Mouse (Mus musculus) neural tube, embryonic 14.5 days (tissue): ENCODE measurements at regions not wholly inside any gene's neighbourhood (a gene's known extent, or its start where the extent isn't known, plus 50 kb on each side); places are given as distances from the start of the nearest gene placed in this dataset.

ENCODE experiments used
- ATAC-seq: fragments of 200-750 bp; cut with Nextera tagmentation; 2 replicates; pipeline ENCODE4 v1.8.0; 2017; ENCODE audit warnings: low read depth, mild to moderate bottlenecking, moderate TSS enrichment, moderate library complexity
- H3K27ac ChIP-seq: fragments of 300-500 bp; sonication (generic); 2 replicates; pipeline ENCODE4 v1.5.1; 2014; ENCODE audit warnings: low read depth, mild to moderate bottlenecking, control low read depth, low read length, moderate library complexity, mixed read lengths
- H3K27me3 ChIP-seq: fragments of 300-500 bp; sonication (generic); 2 replicates; pipeline ENCODE4 v1.6.1; 2014; ENCODE audit warnings: low read length; ENCODE audit not compliant: control insufficient read depth, insufficient read depth
- H3K36me3 ChIP-seq: fragments of 300-500 bp; sonication (generic); 2 replicates; pipeline ENCODE4 v1.6.1; 2014; ENCODE audit warnings: low read length, mixed read lengths; ENCODE audit not compliant: control insufficient read depth, insufficient read depth
- H3K4me1 ChIP-seq: fragments of 300-500 bp; sonication (generic); 2 replicates; pipeline ENCODE4 v1.6.1; 2014; ENCODE audit warnings: low read length; ENCODE audit not compliant: control insufficient read depth, insufficient read depth
- H3K4me2 ChIP-seq: fragments of 300-500 bp; sonication (generic); 2 replicates; pipeline ENCODE4 v1.6.1; 2014; ENCODE audit warnings: mild to moderate bottlenecking, low read depth, low read length, control low read depth
- H3K4me3 ChIP-seq: fragments of 300-500 bp; sonication (generic); 2 replicates; pipeline ENCODE4 v1.5.1; 2014; ENCODE audit warnings: low read depth, low read length, control low read depth, mixed read lengths
- H3K9ac ChIP-seq: fragments of 300-500 bp; sonication (generic); replicated peaks from 2 replicates; pipeline ENCODE4 v1.6.1; 2014; ENCODE audit warnings: low read depth, mild to moderate bottlenecking, control low read depth, low read length, mixed read lengths
- H3K9me3 ChIP-seq: fragments of 300-500 bp; sonication (generic); 2 replicates; pipeline ENCODE4 v1.6.1; 2016; ENCODE audit warnings: low read length; ENCODE audit not compliant: control insufficient read depth
- WGBS: fragments of 180-500 bp; shearing (Covaris S2); extraction: QIAGEN DNeasy Blood & Tissue Kit; methylation state at CpG from one replicate; pipeline ENCODE4 v1.1.7; 2014; 5-methylcytosine and 5-hydroxymethylcytosine counted together

GRCm38 (mm10) chr19:59653631-59654367 lies 195.6 kb downstream of the Emx2 start:
- Histone ChIP-seq H3K9me3 (no peaks in the 10 kb centered on the region), H3K27me3 (no peaks in the 10 kb centered on the region), H3K9ac (no peak overlapping the region), H3K4me3 (no peak overlapping the region), H3K4me1 (no peaks in the 10 kb centered on the region), H3K36me3 (no peaks in the 10 kb centered on the region), H3K4me2 (no peak overlapping the region), H3K27ac (no peak overlapping the region)
- no peak for ATAC-seq
- 49% methylated on average over 18 of the region's 18 CpGs for WGBS

GRCm38 (mm10) chr19:59655321-59655720 lies 197.1 kb downstream of the Emx2 start:
- ATAC-seq: no peak
- Histone ChIP-seq H3K4me3 (no peak overlapping the region), H3K4me1 (no peaks in the 10 kb centered on the region), H3K9ac (no peak overlapping the region), H3K27me3 (no peaks in the 10 kb centered on the region), H3K36me3 (no peaks in the 10 kb centered on the region), H3K27ac (no peak overlapping the region), H3K4me2 (no peak overlapping the region), H3K9me3 (no peaks in the 10 kb centered on the region)
- WGBS: 93% methylated on average over 2 of the region's 2 CpGs

GRCm38 (mm10) chr19:59669793-59670192 lies 211.6 kb downstream of the Emx2 start:
- no peaks in the 10 kb centered on the region for H3K4me1 ChIP-seq
- ATAC-seq: no peak
- no peak overlapping the region for H3K4me3 ChIP-seq
- no peaks in the 10 kb centered on the region for H3K36me3 ChIP-seq
- H3K9me3 ChIP-seq: no peaks in the 10 kb centered on the region
- no peak overlapping the region for H3K4me2 ChIP-seq
- no peaks in the 10 kb centered on the region for H3K27me3 ChIP-seq
- no peak overlapping the region for H3K27ac ChIP-seq
- no peak overlapping the region for H3K9ac ChIP-seq

- ATAC-seq: no peak
- Histone ChIP-seq H3K27ac (no peak overlapping the region), H3K4me1 (no peaks in the 10 kb centered on the region), H3K9ac (no peak overlapping the region), H3K4me2 (no peak overlapping the region), H3K27me3 (no peaks in the 10 kb centered on the region), H3K36me3 (no peaks in the 10 kb centered on the region), H3K4me3 (no peak overlapping the region), H3K9me3 (no peaks in the 10 kb centered on the region)
Observed at GRCm38 (mm10) chr19:59673537-59673936, 215.4 kb downstream of the Emx2 start.

GRCm38 (mm10) chr19:59679191-59679590 lies 221.0 kb downstream of the Emx2 start:
- H3K27me3 ChIP-seq: no peaks in the 10 kb centered on the region
- ATAC-seq: no peak
- no peaks in the 10 kb centered on the region for H3K9me3 ChIP-seq
- no peak overlapping the region for H3K9ac ChIP-seq
- no peaks in the 10 kb centered on the region for H3K36me3 ChIP-seq
- WGBS: 51% methylated on average over 7 of the region's 7 CpGs
- no peak overlapping the region for H3K4me3 ChIP-seq
- H3K4me1 ChIP-seq: no peaks in the 10 kb centered on the region
- H3K27ac ChIP-seq: no peak overlapping the region
- no peak overlapping the region for H3K4me2 ChIP-seq

- ATAC-seq: no peak
- 94% methylated on average over 4 of the region's 4 CpGs for WGBS
Observed at GRCm38 (mm10) chr19:59680356-59680755, 222.2 kb downstream of the Emx2 start.

GRCm38 (mm10) chr19:59684292-59684691 lies 226.1 kb downstream of the Emx2 start:
- Histone ChIP-seq H3K4me1 (no peaks in the 10 kb centered on the region), H3K4me3 (no peak overlapping the region), H3K27me3 (no peaks in the 10 kb centered on the region), H3K4me2 (no peak overlapping the region), H3K9ac (no peak overlapping the region), H3K27ac (no peak overlapping the region), H3K36me3 (no peaks in the 10 kb centered on the region), H3K9me3 (no peaks in the 10 kb centered on the region)
- WGBS: 79% methylated on average over 7 of the region's 7 CpGs
- no peak for ATAC-seq

More at GRCm38 (mm10) chr19:59680356-59680755, 222.2 kb downstream of the Emx2 start:
- no peaks in the 10 kb centered on the region for H3K27me3 ChIP-seq
- no peak overlapping the region for H3K4me2 ChIP-seq
- H3K36me3 ChIP-seq: no peaks in the 10 kb centered on the region
- no peaks in the 10 kb centered on the region for H3K4me1 ChIP-seq
- H3K9me3 ChIP-seq: no peaks in the 10 kb centered on the region
- no peak overlapping the region for H3K4me3 ChIP-seq
- H3K27ac ChIP-seq: no peak overlapping the region
- H3K9ac ChIP-seq: no peak overlapping the region

- Histone ChIP-seq H3K4me3 (no peak overlapping the region), H3K4me2 (no peak overlapping the region), H3K9ac (no peak overlapping the region), H3K36me3 (no peaks in the 10 kb centered on the region), H3K27me3 (no peaks in the 10 kb centered on the region), H3K27ac (no peak overlapping the region), H3K4me1 (no peaks in the 10 kb centered on the region), H3K9me3 (no peaks in the 10 kb centered on the region)
- WGBS: 50% methylated on average over 19 of the region's 19 CpGs
- ATAC-seq: no peak
Observed at GRCm38 (mm10) chr19:59685826-59686717, 227.9 kb downstream of the Emx2 start.

- Histone ChIP-seq H3K9ac (no peak overlapping the region), H3K9me3 (no peaks in the 10 kb centered on the region), H3K36me3 (no peaks in the 10 kb centered on the region), H3K4me1 (no peaks in the 10 kb centered on the region), H3K27me3 (no peaks in the 10 kb centered on the region), H3K27ac (no peak overlapping the region), H3K4me3 (no peak overlapping the region), H3K4me2 (no peak overlapping the region)
- WGBS: 85% methylated on average over 7 of the region's 7 CpGs
- ATAC-seq: no peak
Observed at GRCm38 (mm10) chr19:59687206-59687605, 229.0 kb downstream of the Emx2 start.
